Mouse (Mus musculus): ENCODE measurements at regions not wholly inside any gene's neighbourhood (a gene's known extent, or its start where the extent isn't known, plus 50 kb on each side); places are given as distances from the start of the nearest gene placed in this dataset.

- no peak overlapping the region for H3K27ac ChIP-seq (ENCODE audit: low read depth, low read length)
Observed at GRCm38 (mm10) chr11:56957824-56958223, 53.4 kb upstream of the Gria1 start.

More at GRCm38 (mm10) chr11:56957824-56958223, 53.4 kb upstream of the Gria1 start:
- H3K4me2 ChIP-seq (ENCODE audit: low read depth): no peak overlapping the region
- 86% methylated on average over 2 of the region's 2 CpGs for WGBS
- H3K9me3 ChIP-seq (ENCODE audit: control insufficient read depth, low read length): no peaks in the 10 kb centered on the region
- H3K4me1 ChIP-seq (ENCODE audit: control insufficient read depth, insufficient read depth, low read length): no peaks in the 10 kb centered on the region
- no peak overlapping the region for H3K4me3 ChIP-seq (ENCODE audit: low read depth, low read length)
- H3K36me3 ChIP-seq (ENCODE audit: control insufficient read depth, insufficient read depth, low read length): no peaks in the 10 kb centered on the region
- H3K27me3 ChIP-seq (ENCODE audit: control insufficient read depth, insufficient read depth, low read length): no peaks in the 10 kb centered on the region
- ATAC-seq (ENCODE audit: insufficient read depth, low FRiP score, low TSS enrichment) (no peak), DNase-seq (ENCODE audit: low spot score) (no peak)
- no peak overlapping the region for H3K9ac ChIP-seq (ENCODE audit: low read length)

All from neural tube, embryonic 11.5 days (tissue).